Mouse (Mus musculus) ES-Bruce4 (cell line): ENCODE results near the gene Lce6a.

ENCODE experiments used
- CTCF ChIP-seq: IDR thresholded peaks from one replicate; pipeline ENCODE4 v1.8.1; 2011; ENCODE audit warnings: low read depth, low read length
- POLR2A ChIP-seq: IDR thresholded peaks from one replicate; pipeline ENCODE4 v1.8.1; 2011; ENCODE audit warnings: low read length; ENCODE audit not compliant: insufficient read depth

GRCm38 (mm10) chr3:92583164-92583826 is 38.2 kb downstream of the Lce6a start:
- TF ChIP-seq CTCF, result no peak
- no peak for TF ChIP-seq POLR2A
